Mouse (Mus musculus) layer of hippocampus, postnatal 14 days (tissue): ENCODE results near the gene Lrig1. TPM values are rescaled to one million over a fixed set of nuclear protein-coding genes. Genes with fewer than 3 reads are reported as not detected.
A peak's percentile ranks its signal among the peaks of the same experiment; 100 is the strongest.

Experiments
- DNase-seq, 2 experiments: peaks; one replicate each; pipeline ENCODE4 v3.0.0; 2021 to 2022; ENCODE audit warnings: low spot score in 2 of 2, mixed read lengths in 1 of 2
- total RNA-seq, 2 experiments: library from RNA; stranded (reverse); gene quantifications; 2 replicates each; pipeline ENCODE4 v1.2.3; 2021

Gene Lrig1
- total RNA-seq, 2 experiments from 2014 or later = 33.2 to 34.9 TPM

GRCm38 (mm10) chr6:94678377-94679164 lies 21.4 kb downstream of the Lrig1 start:
- no peak for DNase-seq

- no peak for DNase-seq
Observed at GRCm38 (mm10) chr6:94677448-94677847, 22.5 kb downstream of the Lrig1 start.

- DNase-seq = no peak
Observed at GRCm38 (mm10) chr6:94676840-94677239, 23.1 kb downstream of the Lrig1 start.

GRCm38 (mm10) chr6:94676300-94676699 lies 23.7 kb downstream of the Lrig1 start:
- no peak for DNase-seq

- DNase-seq = no peak
Observed at GRCm38 (mm10) chr6:94672426-94672825, 27.5 kb downstream of the Lrig1 start.

- no peak for DNase-seq
Observed at GRCm38 (mm10) chr6:94669370-94669769, 30.6 kb downstream of the Lrig1 start.

GRCm38 (mm10) chr6:94668204-94668863 lies 31.6 kb downstream of the Lrig1 start:
- DNase-seq = no peak

- DNase-seq = no peak
Observed at GRCm38 (mm10) chr6:94667131-94667530, 32.8 kb downstream of the Lrig1 start.

GRCm38 (mm10) chr6:94666432-94667119 lies 33.4 kb downstream of the Lrig1 start:
- DNase-seq = no peak

- DNase-seq = no peak
Observed at GRCm38 (mm10) chr6:94665677-94666076, 34.3 kb downstream of the Lrig1 start.

- no peak for DNase-seq
Observed at GRCm38 (mm10) chr6:94665248-94665647, 34.7 kb downstream of the Lrig1 start.

- no peak for DNase-seq
Observed at GRCm38 (mm10) chr6:94664000-94664399, 36.0 kb downstream of the Lrig1 start.

- no peak for DNase-seq
Observed at GRCm38 (mm10) chr6:94661923-94662322, 38.0 kb downstream of the Lrig1 start.

GRCm38 (mm10) chr6:94661321-94661720 lies 38.6 kb downstream of the Lrig1 start:
- no peak for DNase-seq

- no peak for DNase-seq
Observed at GRCm38 (mm10) chr6:94659886-94660333, 40.0 kb downstream of the Lrig1 start.

GRCm38 (mm10) chr6:94658136-94658480 lies 41.9 kb downstream of the Lrig1 start:
- DNase-seq = no peak

GRCm38 (mm10) chr6:94657204-94658135 lies 42.5 kb downstream of the Lrig1 start:
- no peak for DNase-seq

GRCm38 (mm10) chr6:94655818-94656478 lies 44.0 kb downstream of the Lrig1 start:
- DNase-seq = peak in 1 of 2 experiments; percentile 51

- DNase-seq = no peak
Observed at GRCm38 (mm10) chr6:94653388-94654316, 46.3 kb downstream of the Lrig1 start.
